Mouse (Mus musculus) naive thymus-derived CD4-positive, alpha-beta T cell, adult 2 months (primary cell): ENCODE results near the gene Slamf7.

ENCODE experiments used
- DNase-seq: peaks from one replicate; pipeline ENCODE4 v3.0.0-alpha.2; 2011; ENCODE audit warnings: low read depth

Slamf7 gene

DNA sequence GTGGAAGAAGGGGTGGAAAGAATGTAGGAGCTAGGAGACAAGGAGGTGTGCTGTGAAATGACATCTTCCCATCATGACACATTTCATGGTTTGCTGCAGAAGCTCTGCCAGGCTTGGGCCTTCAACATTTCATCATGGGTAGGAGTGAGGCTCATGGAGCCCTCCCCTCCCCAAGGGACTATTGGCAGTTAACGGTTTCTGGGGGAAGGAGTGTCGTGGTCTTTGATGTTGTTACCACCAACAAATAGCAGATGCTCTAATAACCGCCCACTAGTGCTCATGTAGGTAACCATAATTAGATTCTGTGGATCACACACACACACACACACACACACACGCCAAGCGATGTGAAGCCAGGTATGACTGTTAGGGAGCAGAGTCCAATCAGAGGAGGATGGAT lies at the start of gene Slamf7:
Slamf7 (minus strand) TSS at position 302 of the 400 bp plus-strand sequence.
- no peak for DNase-seq

DNA sequence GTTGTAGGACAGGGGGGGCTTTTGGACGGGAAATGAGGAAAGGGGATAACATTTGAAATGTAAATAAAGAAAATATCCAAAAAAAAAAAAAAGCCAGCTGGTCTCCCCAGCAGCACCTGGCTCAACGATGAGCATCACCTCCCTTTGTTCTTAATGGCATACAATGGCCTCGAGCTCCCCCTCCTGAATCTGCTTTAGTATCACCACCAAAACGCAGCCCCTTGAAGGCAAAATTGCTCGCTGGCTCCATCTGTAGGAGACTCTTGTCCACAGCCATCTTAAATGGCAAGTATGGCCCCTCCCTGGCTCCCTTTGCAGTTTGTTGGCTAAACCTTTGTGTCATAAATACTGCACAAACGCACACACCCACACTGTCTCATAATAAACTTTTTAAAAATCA lies 46.1 kb upstream of the Slamf7 start:
- peak; percentile 94 for DNase-seq

DNA sequence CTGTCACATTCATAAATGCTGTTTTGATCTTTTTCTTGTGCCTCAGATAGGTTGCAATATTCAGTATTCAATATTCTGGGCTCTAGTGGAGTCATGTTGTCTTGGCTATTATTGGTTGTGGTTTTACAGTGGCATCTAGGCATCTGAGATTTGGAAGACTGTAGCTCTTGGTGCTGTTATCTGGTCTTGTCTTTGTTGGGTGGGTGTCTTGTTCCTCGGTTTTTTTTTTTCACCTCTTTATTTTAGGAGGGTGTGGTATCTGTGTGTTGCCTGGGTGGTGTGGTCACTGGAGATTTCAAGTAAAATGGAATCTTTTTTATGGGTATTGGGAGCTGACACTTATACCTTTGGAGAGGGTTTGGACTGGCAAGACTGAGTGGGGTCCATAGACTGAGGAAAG lies 41.1 kb upstream of the Slamf7 start:
- DNase-seq, result no peak

DNA sequence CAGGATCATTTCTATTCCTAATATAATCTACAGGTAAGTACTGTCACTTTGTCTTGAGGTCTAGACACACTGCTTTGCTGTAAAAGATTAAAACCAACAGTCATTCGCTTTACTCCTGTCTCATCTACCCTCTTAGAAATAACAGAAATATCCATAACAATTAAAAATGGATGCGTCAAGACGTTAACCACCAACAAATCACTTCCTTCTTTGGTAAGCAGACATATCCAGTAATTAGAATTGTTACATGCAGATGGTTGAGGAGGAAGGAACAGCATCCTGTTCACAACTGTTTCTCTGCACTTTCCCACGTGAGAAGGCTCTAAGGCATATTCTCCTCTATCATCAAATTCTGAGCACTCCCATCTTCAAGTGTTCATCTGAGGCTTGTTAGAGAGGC lies 34.5 kb upstream of the Slamf7 start:
- DNase-seq, result peak; percentile 48

DNA sequence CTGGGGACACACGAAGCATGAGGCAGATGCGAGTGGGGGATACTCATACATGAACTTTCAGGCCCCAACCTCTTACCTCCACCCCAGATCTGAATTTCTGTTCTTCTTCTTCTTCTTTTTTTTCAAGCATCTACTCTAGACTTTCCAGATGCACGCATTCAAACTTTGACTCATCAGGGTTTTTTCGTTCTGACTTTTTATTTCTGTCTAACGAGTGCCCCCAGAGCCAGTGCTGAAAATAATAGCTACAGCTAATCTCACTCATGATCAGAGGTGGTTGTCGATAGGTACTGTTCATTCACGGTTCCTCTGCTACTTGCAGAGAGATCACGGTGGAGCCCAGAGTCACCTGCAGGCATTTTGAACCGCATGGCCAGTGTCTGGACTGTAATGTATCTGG lies 32.1 kb upstream of the Slamf7 start:
- DNase-seq, result no peak

- peak; percentile 68 for DNase-seq
These were observed 28.9 kb upstream of the Slamf7 start, which contains the start of gene Cd48 for GRCm38 (mm10) chr1:171681531-171682299. Gene Cd48 (plus strand): TSS chr1:171682009.

DNA sequence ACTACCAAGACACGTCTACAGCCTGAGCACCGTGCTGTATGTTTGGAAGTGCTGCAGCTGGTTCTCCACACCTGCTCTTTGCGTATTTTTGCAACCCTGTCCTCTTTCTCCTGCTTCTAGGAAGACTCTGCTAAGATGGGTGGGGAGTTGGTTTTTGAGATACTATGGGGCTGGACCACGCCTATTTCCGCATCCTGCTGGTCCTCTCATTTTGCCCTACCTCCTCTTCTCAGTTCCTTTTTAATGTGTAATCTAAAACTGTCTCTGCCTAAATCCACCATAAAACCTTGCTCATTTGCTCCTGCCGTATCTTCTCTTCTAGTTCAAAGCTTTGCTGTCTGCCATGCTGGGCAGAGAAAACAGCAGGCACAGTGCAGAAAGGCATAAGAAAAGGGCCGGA lies 28.2 kb upstream of the Slamf7 start:
- peak; percentile 63 for DNase-seq

DNA sequence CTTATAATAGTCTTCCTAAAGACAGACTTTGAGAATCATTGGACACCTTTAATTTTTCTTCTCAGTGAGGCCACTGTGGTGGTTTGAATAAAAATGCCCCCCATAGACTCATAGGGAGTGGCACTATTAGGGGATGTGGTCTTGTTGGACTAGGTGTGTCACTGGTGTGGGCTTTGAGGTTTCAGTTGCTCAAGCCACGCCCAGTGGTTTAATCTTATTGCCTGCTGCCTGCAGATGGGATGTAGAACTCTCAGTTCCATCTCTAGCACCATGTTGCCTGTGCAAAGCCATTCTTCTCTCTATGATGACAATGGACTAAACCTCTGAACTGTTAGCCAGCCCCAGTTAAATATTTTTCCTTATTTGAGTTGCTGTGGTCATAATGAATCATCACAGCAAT lies 24.9 kb upstream of the Slamf7 start:
- DNase-seq, result no peak

GRCm38 (mm10) chr1:171674467-171674866 lies 21.6 kb upstream of the Slamf7 start:
- DNase-seq, result peak; percentile 33

DNA sequence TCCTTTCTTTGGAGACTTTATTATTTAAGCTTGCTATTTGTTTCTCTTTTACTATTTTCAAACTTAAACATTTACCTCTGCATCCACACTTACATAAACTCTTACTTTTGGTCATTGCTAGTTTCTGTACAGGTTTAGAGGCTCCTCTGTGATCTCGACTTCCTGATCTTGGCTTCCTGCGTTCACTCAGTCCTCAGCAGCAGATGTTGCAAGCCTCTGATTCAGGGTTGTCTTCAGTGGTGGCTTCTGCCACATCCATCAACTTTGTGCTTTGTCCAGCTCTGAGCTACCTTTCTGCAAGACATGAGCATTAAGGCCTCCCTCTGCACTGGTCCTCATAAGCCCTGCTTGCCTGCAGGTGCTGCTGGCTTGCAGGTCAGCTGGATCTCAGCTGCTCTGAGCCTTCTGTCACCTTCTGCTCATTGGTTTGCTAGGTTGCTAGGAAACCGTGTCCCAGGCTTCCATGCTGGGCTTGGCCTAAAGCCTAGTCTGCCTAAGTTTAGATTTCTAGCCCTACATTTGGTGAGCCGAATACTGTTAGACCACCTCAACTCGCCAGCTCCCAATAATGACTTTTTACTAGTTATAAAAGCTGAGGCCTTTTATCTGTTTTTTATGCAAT lies 20.1 kb upstream of the Slamf7 start:
- DNase-seq, result peak; percentile 60

GRCm38 (mm10) chr1:171672451-171672850 lies 19.6 kb upstream of the Slamf7 start:
- peak; percentile 56 for DNase-seq

DNA sequence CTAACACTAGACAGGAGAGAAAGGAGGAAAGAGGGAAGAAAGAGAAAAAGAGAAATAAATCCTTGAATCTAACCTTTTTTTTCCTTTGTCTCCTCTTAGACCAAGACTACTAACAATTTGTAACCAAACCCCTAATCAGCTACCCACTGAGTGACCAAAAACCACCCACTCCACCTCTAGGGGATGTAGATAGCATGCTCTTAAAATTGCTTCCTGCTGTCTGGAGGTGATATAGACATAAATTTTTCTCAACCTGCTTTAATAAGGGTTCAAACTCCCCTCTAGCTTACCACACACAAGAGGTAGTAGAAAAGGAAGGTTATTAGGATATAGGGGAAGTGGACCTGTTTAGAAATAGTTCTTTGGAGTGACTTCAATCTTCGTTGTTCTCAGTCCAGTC lies 14.3 kb upstream of the Slamf7 start:
- no peak for DNase-seq

- DNase-seq, result no peak
These were observed 13.5 kb upstream of the Slamf7 start for GRCm38 (mm10) chr1:171666350-171666749.

GRCm38 (mm10) chr1:171663757-171664156 lies 10.9 kb upstream of the Slamf7 start:
- DNase-seq, result no peak

DNA sequence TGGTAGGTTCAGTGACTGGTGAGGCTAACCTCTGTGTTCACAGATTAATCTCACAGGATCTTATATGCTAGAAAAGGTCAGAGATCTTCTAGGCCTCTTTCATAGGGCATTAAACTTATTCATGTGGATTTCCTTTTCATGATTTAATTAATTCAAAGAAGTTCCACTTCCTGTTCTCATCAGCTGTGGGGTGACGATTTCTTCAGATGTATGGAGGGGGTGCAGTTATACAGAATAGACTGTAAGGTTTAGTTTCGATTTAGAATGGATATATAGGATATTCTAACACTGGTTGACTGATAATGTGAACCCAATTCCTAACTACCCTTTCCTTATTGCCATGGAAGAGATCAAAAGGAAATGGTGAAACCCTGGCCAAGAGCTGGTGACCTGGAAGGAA lies 8.6 kb upstream of the Slamf7 start:
- no peak for DNase-seq

DNA sequence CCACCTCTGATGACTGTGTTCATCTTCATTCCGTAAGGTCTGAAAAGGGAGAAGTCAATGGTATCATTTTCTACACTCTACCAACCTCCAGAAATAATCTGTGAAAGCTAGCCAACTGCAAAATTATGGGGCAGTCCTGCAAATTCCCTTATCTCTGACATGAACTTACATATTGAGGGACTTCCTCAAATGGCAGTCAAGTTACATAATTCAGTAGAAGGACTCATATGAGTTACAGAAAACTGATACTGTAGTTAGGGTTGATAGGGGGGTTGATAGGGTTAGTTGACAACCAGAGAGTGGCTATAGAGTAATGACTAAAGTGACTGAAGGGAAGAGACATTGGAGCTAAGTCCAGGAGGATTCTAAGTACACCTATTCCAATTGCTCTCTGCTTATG lies 7.6 kb upstream of the Slamf7 start:
- no peak for DNase-seq

GRCm38 (mm10) chr1:171658561-171658991 lies 5.7 kb upstream of the Slamf7 start:
- no peak for DNase-seq

- peak; percentile 65 for DNase-seq
These were observed 4.0 kb downstream of the Slamf7 start for GRCm38 (mm10) chr1:171648840-171649239.

DNA sequence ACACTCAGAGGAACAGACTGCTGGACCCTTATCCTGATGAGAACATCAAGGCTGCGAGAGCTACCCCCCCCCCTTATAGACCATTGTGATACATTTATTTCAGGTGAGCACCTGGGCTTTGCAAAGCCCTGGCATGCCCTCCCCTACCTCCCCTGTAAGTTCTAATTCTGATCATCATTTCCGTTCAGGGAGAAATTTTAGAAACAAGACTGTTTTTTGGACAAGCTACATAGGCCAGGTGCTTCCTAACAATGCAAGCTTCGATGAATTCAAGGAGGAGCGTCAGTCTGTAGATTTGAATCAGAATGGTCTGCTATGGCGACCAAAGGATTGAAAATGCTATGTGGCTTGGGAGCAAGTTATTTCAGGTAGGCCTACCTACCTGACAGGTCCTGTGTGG lies 5.1 kb downstream of the Slamf7 start:
- no peak for DNase-seq

DNA sequence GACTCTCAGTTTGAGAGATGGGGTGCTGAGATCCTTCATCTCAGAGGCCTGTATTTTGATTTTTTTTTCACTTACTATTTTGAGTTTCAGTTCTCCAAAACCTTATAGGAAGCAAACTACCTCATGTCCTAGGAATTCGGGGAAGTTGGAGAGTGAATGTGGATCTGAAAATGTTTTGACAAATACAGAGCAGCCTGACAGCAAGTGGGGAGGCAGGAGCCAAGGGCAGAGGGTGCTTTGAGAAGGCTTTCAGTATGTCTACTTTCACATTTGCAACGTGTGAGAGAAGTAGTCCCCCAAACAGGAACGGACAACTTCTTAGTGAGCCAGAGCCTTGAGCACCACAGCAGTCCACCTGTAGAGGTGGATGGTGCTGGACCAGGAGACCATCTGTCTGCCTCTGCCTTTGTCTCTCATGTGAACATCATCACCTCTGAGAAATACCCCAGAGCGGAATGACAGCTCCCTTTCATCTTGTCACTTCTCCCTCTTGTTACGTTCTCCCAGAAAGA lies 6.3 kb downstream of the Slamf7 start:
- DNase-seq, result no peak

DNA sequence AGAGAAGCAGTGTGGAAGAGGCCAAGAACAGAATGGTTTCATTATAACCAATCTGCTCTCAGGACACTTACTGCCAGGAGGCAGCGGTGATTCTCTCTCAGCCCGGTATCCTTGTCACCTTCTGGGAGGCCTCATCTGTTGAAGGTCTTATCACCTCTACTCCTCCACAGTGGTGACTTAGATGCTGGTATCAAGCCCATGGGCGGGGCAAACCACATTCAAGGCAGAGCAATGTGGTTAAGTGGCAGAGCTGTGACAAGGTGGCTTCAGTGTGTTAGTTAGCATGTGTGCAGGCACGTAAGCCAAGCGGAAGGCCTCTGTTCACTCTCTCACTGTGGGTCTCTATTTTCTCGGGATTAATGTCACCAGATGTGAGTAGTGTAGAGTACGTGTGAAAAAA lies 9.2 kb downstream of the Slamf7 start:
- peak; percentile 83 for DNase-seq

GRCm38 (mm10) chr1:171640796-171641195 lies 12.0 kb downstream of the Slamf7 start:
- no peak for DNase-seq

GRCm38 (mm10) chr1:171638686-171639085 lies 14.1 kb downstream of the Slamf7 start:
- no peak for DNase-seq
